Mouse (Mus musculus) urinary bladder, adult 2 months (tissue): Measurements from ENCODE around the gene Marcks. TPM values are rescaled to one million over a fixed set of nuclear protein-coding genes. Genes with fewer than 3 reads are reported as not detected.
"Not testable (repeated sequence)": the region's sequence is repeated elsewhere in the genome, so short reads cannot be mapped to it uniquely, and the experiment has no call there.

ENCODE experiments used
- DNase-seq: peaks from one replicate; pipeline ENCODE4 v3.0.0; 2022; ENCODE audit warnings: low spot score
- polyA plus RNA-seq: library from polyadenylated mRNA; depleted of rRNA; stranded (reverse); fragments of >200 nt; gene quantifications from 2 replicates; pipeline ENCODE4 v1.2.3, GENCODE M21; 2012

The Marcks gene
- polyA plus RNA-seq, 1 experiment, result 70.4 TPM

- peak; percentile 55 for DNase-seq
Observed at GRCm38 (mm10) chr10:37135951-37136751, 2.6 kb downstream of the Marcks start.

GRCm38 (mm10) chr10:37133876-37134708 lies 4.6 kb downstream of the Marcks start:
- DNase-seq, result no peak

GRCm38 (mm10) chr10:37132671-37133070 lies 6.0 kb downstream of the Marcks start:
- no peak for DNase-seq

- DNase-seq, result no peak
Observed at GRCm38 (mm10) chr10:37129652-37130051, 9.1 kb downstream of the Marcks start.

GRCm38 (mm10) chr10:37115329-37115728 lies 23.4 kb downstream of the Marcks start:
- DNase-seq, result no peak

GRCm38 (mm10) chr10:37112812-37113211 lies 25.9 kb downstream of the Marcks start:
- DNase-seq, result no peak

GRCm38 (mm10) chr10:37112362-37112761 lies 26.4 kb downstream of the Marcks start:
- DNase-seq, result no peak

- no peak for DNase-seq
Observed at GRCm38 (mm10) chr10:37111432-37111831, 27.3 kb downstream of the Marcks start.

GRCm38 (mm10) chr10:37106871-37107627 lies 31.7 kb downstream of the Marcks start:
- DNase-seq, result no peak

GRCm38 (mm10) chr10:37106303-37106702 lies 32.4 kb downstream of the Marcks start:
- no peak for DNase-seq

- no peak for DNase-seq
Observed at GRCm38 (mm10) chr10:37102227-37103080, 36.3 kb downstream of the Marcks start.

GRCm38 (mm10) chr10:37101733-37102132 lies 37.0 kb downstream of the Marcks start:
- no peak for DNase-seq

GRCm38 (mm10) chr10:37096529-37096928 lies 42.2 kb downstream of the Marcks start:
- DNase-seq, result no peak

- DNase-seq, result no peak
Observed at GRCm38 (mm10) chr10:37095803-37096202, 42.9 kb downstream of the Marcks start.

- DNase-seq, result no peak
Observed at GRCm38 (mm10) chr10:37093306-37093705, 45.4 kb downstream of the Marcks start.

- DNase-seq, result no peak
Observed at GRCm38 (mm10) chr10:37090411-37090810, 48.3 kb downstream of the Marcks start.

- DNase-seq, result not testable (repeated sequence)
Observed at GRCm38 (mm10) chr10:37084071-37084470, 54.6 kb downstream of the Marcks start.
